Mouse (Mus musculus) embryonic facial prominence, embryonic 11.5 days (tissue): ENCODE measurements around the gene Sept1. TPM values are rescaled to one million over a fixed set of nuclear protein-coding genes. Genes with fewer than 3 reads are reported as not detected.
A peak's percentile ranks its signal among the peaks of the same experiment; 100 is the strongest.

ENCODE experiments used
- ATAC-seq: fragments of 200-750 bp; cut with Nextera tagmentation; replicated peaks from 2 replicates; pipeline ENCODE4 v1.8.0; 2017; ENCODE audit warnings: low read depth; ENCODE audit not compliant: insufficient number of reproducible peaks, low FRiP score, low TSS enrichment
- DNase-seq: peaks from one replicate; pipeline ENCODE4 v3.0.0-alpha.2; 2015; ENCODE audit warnings: low spot score
- H3K27ac ChIP-seq: fragments of 300-500 bp; sonication (generic); replicated peaks from 2 replicates; pipeline ENCODE4 v1.5.1; 2014; ENCODE audit warnings: mild to moderate bottlenecking, low read depth, low read length, control low read depth
- H3K27me3 ChIP-seq: fragments of 300-500 bp; sonication (generic); 2 replicates; pipeline ENCODE4 v1.6.1; 2014; ENCODE audit warnings: mild to moderate bottlenecking, low read length, moderate library complexity, mixed read lengths; ENCODE audit not compliant: control insufficient read depth, insufficient read depth
- H3K36me3 ChIP-seq: fragments of 300-500 bp; sonication (generic); replicated peaks from 2 replicates; pipeline ENCODE4 v1.6.1; 2014; ENCODE audit warnings: low read depth, mild to moderate bottlenecking, low read length, moderate library complexity, mixed read lengths; ENCODE audit not compliant: control insufficient read depth, insufficient read depth
- H3K4me1 ChIP-seq: fragments of 300-500 bp; sonication (generic); 2 replicates; pipeline ENCODE4 v1.6.1; 2014; ENCODE audit warnings: low read length, mixed read lengths; ENCODE audit not compliant: control insufficient read depth, insufficient read depth
- H3K4me2 ChIP-seq: fragments of 300-500 bp; sonication (generic); 2 replicates; pipeline ENCODE4 v1.6.1; 2014; ENCODE audit warnings: low read depth, mild to moderate bottlenecking, control low read depth, low read length, moderate library complexity
- H3K4me3 ChIP-seq: fragments of 300-500 bp; sonication (generic); 2 replicates; pipeline ENCODE4 v1.5.1; 2014; ENCODE audit warnings: low read depth, low read length, control low read depth
- H3K9ac ChIP-seq: fragments of 300-500 bp; sonication (generic); replicated peaks from 2 replicates; pipeline ENCODE4 v1.6.1; 2014; ENCODE audit warnings: mild to moderate bottlenecking, control low read depth, low read length
- H3K9me3 ChIP-seq: fragments of 300-500 bp; sonication (generic); replicated peaks from 2 replicates; pipeline ENCODE4 v1.6.1; 2016; ENCODE audit warnings: mild to moderate bottlenecking, low read length, inconsistent platforms, mixed read lengths; ENCODE audit not compliant: control insufficient read depth
- WGBS: fragments of 180-500 bp; shearing (Covaris S2); extraction: QIAGEN DNeasy Blood & Tissue Kit; methylation state at CpG from one replicate; pipeline ENCODE4 v1.1.7; 2014; 5-methylcytosine and 5-hydroxymethylcytosine counted together
- polyA plus RNA-seq: library from polyadenylated mRNA; unstranded; fragments of >200 nt; fragmentation: Nextera tagmentation; extraction: Ambion mirVana; gene quantifications from 2 replicates; pipeline ENCODE4 v1.2.1, GENCODE M21; 2014

Sept1 gene
- polyA plus RNA-seq, 1 experiment from 2014 or later = 21.0 TPM

DNA sequence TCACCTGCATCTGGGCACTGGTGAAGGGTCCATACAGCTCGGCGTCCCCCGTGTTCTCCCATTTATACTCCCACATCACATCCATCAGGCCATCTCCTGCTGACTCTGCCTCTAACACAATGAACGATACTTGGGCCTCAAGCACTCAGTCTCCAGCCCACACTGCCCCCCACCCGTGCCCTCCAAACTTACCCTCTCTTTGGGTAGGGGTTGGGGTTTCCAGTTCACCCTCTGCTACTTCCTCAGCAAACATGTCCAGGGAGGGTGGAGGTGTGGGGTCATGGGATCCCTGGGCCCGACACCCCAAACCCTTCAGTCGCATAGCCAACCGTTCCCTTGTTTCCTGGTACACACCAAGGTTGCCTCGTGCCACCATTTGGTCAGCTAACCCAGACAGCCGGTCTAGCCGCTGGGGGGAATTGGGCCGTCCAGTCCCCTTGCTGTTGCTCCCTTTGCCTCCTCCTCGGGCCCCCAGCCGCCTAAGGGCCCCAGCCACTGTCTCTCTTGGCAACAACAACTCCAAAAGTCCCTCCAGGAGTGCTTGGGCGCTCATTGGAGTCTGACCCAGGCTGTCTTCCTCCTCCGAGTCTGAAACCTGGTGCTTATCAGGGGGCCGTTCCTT is 38.8 kb downstream of the Sept1 start:
- Histone ChIP-seq H3K4me3 (0 out of 2 replicates have a peak overlapping the region, but pooled peaks have one; percentile 69), H3K4me2 (no peak overlapping the region; the same call in 1 of the 2 replicates)

DNA sequence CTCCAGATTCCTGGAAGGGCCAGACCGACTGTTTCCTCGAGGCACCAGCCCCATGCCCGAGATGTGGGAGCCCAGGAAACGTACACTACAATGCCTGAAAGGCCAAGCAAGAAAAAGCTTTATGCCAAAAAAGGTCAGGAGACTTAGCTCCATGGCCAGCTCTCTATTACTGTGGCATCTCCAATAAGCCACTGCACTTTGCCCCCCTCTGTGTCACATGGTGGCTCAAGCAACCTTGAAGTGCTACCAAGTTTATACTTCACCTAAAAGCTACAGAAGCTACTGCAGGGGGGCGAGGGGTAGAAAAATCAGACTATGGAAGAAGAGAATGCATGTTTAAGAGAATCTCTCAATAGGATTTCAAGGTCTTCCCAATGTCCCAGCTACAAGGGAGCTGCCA is 39.9 kb downstream of the Sept1 start:
- 88% methylated on average over 5 of the region's 5 CpGs for WGBS
- H3K27me3 ChIP-seq = no peaks in the 10 kb centered on the region
- no peak overlapping the region for H3K4me2 ChIP-seq
- no peaks in the 10 kb centered on the region; the same call in 1 of the 2 replicates for H3K4me1 ChIP-seq
- no peak overlapping the region for H3K27ac ChIP-seq
- no peak overlapping the region for H3K9ac ChIP-seq
- peaks cover 7% of the 10 kb centered on the region for H3K36me3 ChIP-seq
- DNase-seq = no peak
- H3K4me3 ChIP-seq = no peak overlapping the region
- no peak for ATAC-seq
- H3K9me3 ChIP-seq = no peaks in the 10 kb centered on the region

More for the DNA sequence above, 38.8 kb downstream of the Sept1 start:
- H3K9ac ChIP-seq = no peak overlapping the region
- H3K36me3 ChIP-seq = peaks cover 11% of the 10 kb centered on the region
- H3K27me3 ChIP-seq = no peaks in the 10 kb centered on the region
- no peak for ATAC-seq
- no peaks in the 10 kb centered on the region; the same call in 1 of the 2 replicates for H3K4me1 ChIP-seq
- H3K9me3 ChIP-seq = no peaks in the 10 kb centered on the region
- no peak for DNase-seq
- H3K27ac ChIP-seq = no peak overlapping the region
- 94% methylated on average over 17 of the region's 17 CpGs for WGBS

DNA sequence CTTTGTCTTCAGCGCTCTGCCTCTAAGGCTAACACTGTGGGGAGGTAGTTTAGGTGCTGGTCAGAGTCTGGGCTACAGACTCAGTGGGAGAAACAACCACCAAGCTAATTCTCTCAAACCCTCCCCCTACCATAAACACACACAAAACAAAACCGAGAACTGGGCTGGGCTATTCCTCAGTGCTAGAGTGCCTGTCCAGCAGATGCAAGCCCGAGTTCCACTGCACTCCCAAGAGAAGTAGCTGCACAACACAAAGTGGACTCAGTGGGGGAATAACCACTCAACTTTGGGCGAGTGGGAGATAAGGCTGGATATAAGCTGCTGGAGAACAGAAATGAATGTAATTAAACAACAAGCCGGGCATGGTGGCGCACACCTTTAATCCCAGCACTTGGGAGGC is 42.3 kb downstream of the Sept1 start:
- Histone ChIP-seq H3K27ac (no peak overlapping the region), H3K9me3 (no peaks in the 10 kb centered on the region), H3K4me2 (no peak overlapping the region), H3K4me3 (no peak overlapping the region), H3K36me3 (peaks cover 7% of the 10 kb centered on the region), H3K4me1 (no peaks in the 10 kb centered on the region; the same call in 1 of the 2 replicates), H3K9ac (no peak overlapping the region), H3K27me3 (no peaks in the 10 kb centered on the region)
- whole genome bisulfite sequencing = 89% methylated on average over 6 of the region's 6 CpGs
- DNase-seq (no peak), ATAC-seq (no peak)

DNA sequence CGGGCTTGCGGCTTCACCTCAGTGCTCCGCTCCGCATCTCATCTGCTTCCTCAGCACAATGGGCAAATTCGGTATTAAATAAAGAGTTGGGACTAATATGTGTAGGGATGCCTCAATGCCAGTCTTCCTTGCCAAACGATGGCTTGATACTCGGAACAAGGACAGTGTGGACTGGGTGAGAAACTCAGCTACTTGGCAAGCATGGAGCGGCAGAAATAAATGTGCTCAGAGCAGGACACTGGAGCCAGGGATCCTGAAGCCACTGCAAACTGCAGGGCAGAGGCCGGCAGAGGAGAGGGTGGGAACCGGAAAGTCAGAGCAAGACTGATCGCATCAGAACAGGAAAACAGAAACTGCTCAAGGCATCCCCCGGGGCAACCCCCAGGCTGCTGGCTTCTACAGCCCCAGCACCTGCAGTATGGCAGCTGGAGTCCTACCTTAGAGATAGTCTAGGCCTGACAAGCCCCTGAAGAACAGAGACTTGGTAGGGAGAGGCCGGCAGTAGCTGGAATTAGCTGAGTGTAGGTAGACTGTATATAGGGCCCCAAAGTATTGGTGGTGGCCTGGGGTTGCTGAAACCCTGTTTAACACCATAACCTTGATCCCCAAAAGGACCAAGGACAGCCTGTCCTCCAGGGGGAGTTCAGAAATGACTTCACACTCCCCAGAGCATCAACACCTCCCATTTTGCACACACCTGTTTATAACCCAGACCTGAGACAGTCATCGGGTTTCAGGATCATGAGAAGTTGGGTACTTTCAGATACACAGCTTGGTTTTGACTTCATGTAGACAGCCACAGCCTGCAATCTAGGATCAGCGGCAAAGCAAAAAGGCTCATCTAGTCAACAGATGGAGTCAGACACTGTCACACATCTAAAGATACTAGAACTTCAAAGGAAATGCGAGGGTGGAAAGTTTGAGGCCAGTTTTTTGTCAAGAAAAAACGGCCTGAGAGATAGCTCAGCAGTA is 44.3 kb downstream of the Sept1 start:
- H3K27ac ChIP-seq = no peak overlapping the region
- WGBS = 83% methylated on average over 17 of the region's 17 CpGs
- H3K4me1 ChIP-seq = no peaks in the 10 kb centered on the region
- ATAC-seq = no peak
- no peak overlapping the region for H3K9ac ChIP-seq
- DNase-seq = no peak
- no peaks in the 10 kb centered on the region for H3K9me3 ChIP-seq
- H3K4me2 ChIP-seq = no peak overlapping the region
- H3K36me3 ChIP-seq = peaks cover 5% of the 10 kb centered on the region; the same call in 1 of the 2 replicates
- H3K27me3 ChIP-seq = no peaks in the 10 kb centered on the region
- no peak overlapping the region for H3K4me3 ChIP-seq

DNA sequence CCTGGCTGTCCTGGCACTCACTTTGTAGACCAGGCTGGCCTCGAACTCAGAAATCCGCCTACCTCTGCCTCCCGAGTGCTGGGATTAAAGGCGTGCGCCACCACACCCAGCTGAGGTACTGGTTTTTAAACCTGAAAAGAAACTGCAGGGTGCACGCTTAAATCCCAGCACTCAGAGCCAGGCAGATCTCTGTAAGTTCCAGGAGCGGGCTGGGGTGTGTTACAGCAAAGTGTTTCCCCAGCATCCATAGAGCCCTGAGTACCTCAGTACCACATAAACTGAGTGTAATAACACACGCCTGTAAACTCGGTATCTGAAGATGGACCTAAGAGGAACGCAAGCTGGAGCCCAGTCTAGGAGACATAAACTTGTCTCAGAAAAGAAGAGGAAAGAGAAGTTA is 45.6 kb downstream of the Sept1 start:
- Histone ChIP-seq H3K27me3 (no peaks in the 10 kb centered on the region), H3K9ac (no peak overlapping the region), H3K4me1 (no peaks in the 10 kb centered on the region), H3K4me2 (no peak overlapping the region), H3K36me3 (peaks cover 5% of the 10 kb centered on the region; the same call in 1 of the 2 replicates), H3K4me3 (no peak overlapping the region), H3K9me3 (no peaks in the 10 kb centered on the region), H3K27ac (no peak overlapping the region)
- no peak for DNase-seq
- no peak for ATAC-seq
- 62% methylated on average over 9 of the region's 10 CpGs for WGBS

DNA sequence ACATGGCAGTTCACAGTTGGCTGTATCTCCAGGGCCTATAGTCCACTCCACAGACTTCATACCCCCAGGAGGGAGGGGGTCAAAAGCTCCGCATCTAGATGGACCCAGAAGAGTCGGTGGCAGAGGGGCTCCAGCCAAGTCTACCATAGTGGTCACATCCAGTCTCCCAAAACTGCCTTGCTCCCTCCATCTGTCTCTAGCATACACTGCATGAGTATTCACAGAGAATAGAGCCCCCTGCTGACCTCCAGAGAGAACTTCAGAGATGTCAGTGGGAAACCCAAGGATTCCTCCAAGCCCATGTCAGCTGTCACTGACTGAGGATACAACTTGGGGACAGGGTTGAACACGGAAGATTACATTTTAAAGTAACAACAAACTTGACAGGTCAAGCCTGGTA is 47.3 kb downstream of the Sept1 start:
- WGBS = 70% methylated on average over 3 of the region's 3 CpGs
- no peaks in the 10 kb centered on the region for H3K36me3 ChIP-seq
- no peak for ATAC-seq

DNA sequence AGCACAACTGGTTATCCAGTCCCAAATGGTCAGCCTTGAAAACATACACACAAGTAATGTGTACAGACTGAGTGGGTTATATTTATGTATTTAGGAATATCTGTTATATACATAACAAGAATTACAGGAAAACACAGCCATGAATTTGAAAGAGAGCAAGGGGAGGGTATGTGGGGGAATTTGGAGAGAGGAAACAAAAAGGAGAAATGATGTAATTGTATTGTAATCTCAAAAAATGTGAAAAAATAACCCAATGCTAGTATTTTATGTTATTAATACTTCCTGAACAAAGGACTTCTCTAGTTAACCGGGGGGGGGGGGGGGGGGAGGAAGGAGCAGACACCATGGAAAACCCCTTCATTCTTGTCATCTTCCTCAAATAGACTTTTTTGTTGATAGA is 48.2 kb downstream of the Sept1 start:
- 60% methylated on average over 1 of the region's 1 CpGs for WGBS
- no peak for ATAC-seq

More for the DNA sequence above, 47.3 kb downstream of the Sept1 start:
- H3K9ac ChIP-seq = no peak overlapping the region
- no peaks in the 10 kb centered on the region for H3K27me3 ChIP-seq
- no peak overlapping the region for H3K4me3 ChIP-seq
- H3K27ac ChIP-seq = no peak overlapping the region
- peak; percentile 44 for DNase-seq
- no peak overlapping the region for H3K4me2 ChIP-seq
- H3K9me3 ChIP-seq = no peaks in the 10 kb centered on the region
- H3K4me1 ChIP-seq = no peaks in the 10 kb centered on the region

DNA sequence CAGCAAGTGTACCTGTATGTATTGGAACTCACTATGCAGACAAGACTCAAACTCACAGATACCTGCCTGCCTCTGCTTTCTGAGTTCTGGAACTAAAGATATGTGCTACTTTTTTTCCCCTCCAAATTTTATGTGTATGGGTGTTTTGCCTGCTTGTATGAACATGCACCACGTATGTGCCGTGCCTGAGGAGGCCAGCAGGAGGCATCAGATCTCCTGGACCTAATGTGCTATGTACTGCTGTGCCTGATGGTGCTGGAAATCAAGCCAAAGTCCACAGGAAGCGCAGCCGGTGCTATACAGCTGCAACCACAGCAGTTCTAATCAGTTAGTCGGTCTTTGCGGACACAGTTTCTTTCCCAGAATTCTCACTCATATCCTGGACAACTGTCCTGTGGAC is 49.1 kb downstream of the Sept1 start:
- H3K9me3 ChIP-seq = no peaks in the 10 kb centered on the region
- DNase-seq (no peak), ATAC-seq (no peak)
- H3K4me1 ChIP-seq = no peaks in the 10 kb centered on the region
- no peaks in the 10 kb centered on the region for H3K36me3 ChIP-seq
- WGBS = 79% methylated on average over 6 of the region's 6 CpGs
- no peak overlapping the region for H3K27ac ChIP-seq
- H3K9ac ChIP-seq = no peak overlapping the region
- H3K27me3 ChIP-seq = no peaks in the 10 kb centered on the region
- no peak overlapping the region for H3K4me2 ChIP-seq
- no peak overlapping the region for H3K4me3 ChIP-seq

More for the DNA sequence above, 48.2 kb downstream of the Sept1 start:
- Histone ChIP-seq H3K4me3 (no peak overlapping the region), H3K4me1 (no peaks in the 10 kb centered on the region), H3K9me3 (no peaks in the 10 kb centered on the region), H3K36me3 (no peaks in the 10 kb centered on the region), H3K9ac (no peak overlapping the region), H3K27me3 (no peaks in the 10 kb centered on the region), H3K4me2 (no peak overlapping the region), H3K27ac (no peak overlapping the region)
- no peak for DNase-seq
